In the genomic region with DNA sequence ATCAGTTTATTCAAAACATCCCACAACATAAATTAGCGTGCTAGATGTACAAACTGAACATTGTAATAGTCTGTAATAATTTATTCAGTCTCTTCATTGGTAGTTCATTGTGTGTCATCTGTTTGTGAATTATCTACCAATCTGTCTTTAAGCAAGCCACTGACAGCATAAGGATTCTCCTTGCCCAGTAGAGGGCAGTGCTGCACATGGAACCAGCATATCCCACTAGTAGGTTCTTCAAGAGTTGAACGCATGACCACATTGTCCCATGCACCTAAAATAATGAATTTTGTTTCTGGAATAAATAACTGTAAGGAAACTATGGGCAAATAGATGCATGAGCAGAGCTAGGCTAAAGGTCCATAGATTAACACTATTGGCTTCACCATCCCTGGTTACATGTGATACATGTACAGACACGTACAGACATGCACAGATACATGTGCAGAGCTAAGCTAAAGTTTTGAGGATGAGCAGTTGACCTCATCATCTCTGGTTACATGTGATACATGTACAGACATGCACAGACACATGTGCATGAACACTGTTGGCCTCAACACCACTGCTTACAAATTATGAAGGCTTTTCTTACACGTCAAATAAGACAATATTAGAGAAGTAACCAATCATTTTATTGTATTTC, we compare ENCODE assay signal across 8 mouse cellular contexts.
DNase-seq lines count a peak whose midpoint lies in the region; ATAC-seq and TF ChIP-seq lines count a peak whose summit lies in the region.

No protein-coding gene starts in this region.

- H3K4me2 ChIP-seq in intestine, postnatal 0 days (replicated peaks; ENCODE audit: low read depth), result no peak overlapping the region
- H3K4me2 ChIP-seq in intestine, embryonic 16.5 days (ENCODE audit: low read depth, low read length), result no peak overlapping the region
- no peak overlapping the region for H3K4me2 ChIP-seq in embryonic facial prominence, embryonic 12.5 days (replicated peaks)
- H3K4me2 ChIP-seq in hindbrain, postnatal 0 days (ENCODE audit: low read depth, low read length), result no peak overlapping the region
- no peak overlapping the region for H3K4me2 ChIP-seq in midbrain, postnatal 0 days (ENCODE audit: low read depth, low read length, poor library complexity, severe bottlenecking)

- no peak for ATAC-seq in intestine, postnatal 0 days
- no peak for ATAC-seq in intestine, embryonic 16.5 days
- ATAC-seq in embryonic facial prominence, embryonic 12.5 days (ENCODE audit: insufficient number of reproducible peaks, insufficient read depth, low FRiP score, low TSS enrichment), result 0 out of 2 replicates have a peak, but pooled peaks have one; percentile 10
- ATAC-seq in hindbrain, postnatal 0 days, result peak; percentile 74
- no peak for ATAC-seq in midbrain, postnatal 0 days (ENCODE audit: low FRiP score)
- no peak for ATAC-seq in monocyte, adult 5-6 weeks (replicated peaks; ENCODE audit: insufficient number of reproducible peaks, low FRiP score, low TSS enrichment, poor library complexity, severe bottlenecking)

- H3K27ac ChIP-seq in intestine, postnatal 0 days (ENCODE audit: low read depth, low read length), result no peak overlapping the region
- H3K27ac ChIP-seq in intestine, embryonic 16.5 days (ENCODE audit: low read length), result no peak overlapping the region
- H3K27ac ChIP-seq in embryonic facial prominence, embryonic 12.5 days, result no peak overlapping the region
- H3K27ac ChIP-seq in hindbrain, postnatal 0 days, result no peak overlapping the region
- no peak overlapping the region for H3K27ac ChIP-seq in midbrain, postnatal 0 days (ENCODE audit: low read depth, low read length)

- H3K4me1 ChIP-seq in intestine, postnatal 0 days (replicated peaks; ENCODE audit: control insufficient read depth, insufficient read depth, low read length), result no peaks in the 10 kb centered on the region
- H3K4me1 ChIP-seq in intestine, embryonic 16.5 days (ENCODE audit: control insufficient read depth, insufficient read depth, low read length), result no peaks in the 10 kb centered on the region
- H3K4me1 ChIP-seq in embryonic facial prominence, embryonic 12.5 days, result no peaks in the 10 kb centered on the region
- H3K4me1 ChIP-seq in hindbrain, postnatal 0 days (ENCODE audit: insufficient read depth, low read length), result no peaks in the 10 kb centered on the region
- no peaks in the 10 kb centered on the region for H3K4me1 ChIP-seq in midbrain, postnatal 0 days (ENCODE audit: insufficient read depth, low read length)

- no peaks in the 10 kb centered on the region for H3K27me3 ChIP-seq in intestine, postnatal 0 days (replicated peaks; ENCODE audit: control insufficient read depth, insufficient read depth, low read length)
- no peaks in the 10 kb centered on the region for H3K27me3 ChIP-seq in intestine, embryonic 16.5 days (replicated peaks; ENCODE audit: control insufficient read depth, insufficient read depth, low read length)
- H3K27me3 ChIP-seq in embryonic facial prominence, embryonic 12.5 days, result no peaks in the 10 kb centered on the region
- no peaks in the 10 kb centered on the region for H3K27me3 ChIP-seq in hindbrain, postnatal 0 days (ENCODE audit: insufficient read depth, low read length)
- H3K27me3 ChIP-seq in midbrain, postnatal 0 days (ENCODE audit: insufficient read depth, low read length), result no peaks in the 10 kb centered on the region

- H3K9ac ChIP-seq in intestine, postnatal 0 days (ENCODE audit: low read depth, low read length), result no peak overlapping the region
- no peak overlapping the region for H3K9ac ChIP-seq in intestine, embryonic 16.5 days (ENCODE audit: low read depth, low read length)
- no peak overlapping the region for H3K9ac ChIP-seq in embryonic facial prominence, embryonic 12.5 days
- no peak overlapping the region for H3K9ac ChIP-seq in hindbrain, postnatal 0 days (replicated peaks; ENCODE audit: low read length)
- H3K9ac ChIP-seq in midbrain, postnatal 0 days (replicated peaks; ENCODE audit: low read length, poor library complexity, severe bottlenecking), result no peak overlapping the region

- H3K36me3 ChIP-seq in intestine, postnatal 0 days (ENCODE audit: control insufficient read depth, insufficient read depth), result no peaks in the 10 kb centered on the region
- H3K36me3 ChIP-seq in intestine, embryonic 16.5 days (ENCODE audit: control insufficient read depth, insufficient read depth, low read length), result no peaks in the 10 kb centered on the region
- H3K36me3 ChIP-seq in embryonic facial prominence, embryonic 12.5 days, result no peaks in the 10 kb centered on the region
- H3K36me3 ChIP-seq in hindbrain, postnatal 0 days (ENCODE audit: insufficient read depth, low read length), result no peaks in the 10 kb centered on the region
- H3K36me3 ChIP-seq in midbrain, postnatal 0 days (ENCODE audit: insufficient read depth, low read length), result no peaks in the 10 kb centered on the region

- WGBS in intestine, postnatal 0 days, result 61% methylated on average over 4 of the region's 4 CpGs
- 66% methylated on average over 4 of the region's 4 CpGs for WGBS in intestine, embryonic 16.5 days
- 58% methylated on average over 4 of the region's 4 CpGs for WGBS in embryonic facial prominence, embryonic 12.5 days
- 63% methylated on average over 4 of the region's 4 CpGs for WGBS in hindbrain, postnatal 0 days
- 60% methylated on average over 4 of the region's 4 CpGs for WGBS in midbrain, postnatal 0 days

- DNase-seq in adrenal gland, postnatal 36 days, result peak; percentile 41 to 57
- DNase-seq in hindbrain, postnatal 0 days (ENCODE audit: low spot score), result peak; percentile 84
- DNase-seq in left cerebral cortex, adult 9 months (ENCODE audit: low spot score in 2 of 2), result peak; percentile 9 to 77
- peak; percentile 80 for DNase-seq in midbrain, postnatal 0 days (ENCODE audit: low spot score)

- TF ChIP-seq CTCF in intestine, postnatal 0 days (IDR thresholded peaks at IDR 0.05; ENCODE audit: low read depth), result peak; percentile 87
- peak; percentile 85 for TF ChIP-seq CTCF in hindbrain, postnatal 0 days (IDR thresholded peaks at IDR 0.05; ENCODE audit: low read depth)
- peak; percentile 82 for TF ChIP-seq CTCF in midbrain, postnatal 0 days (IDR thresholded peaks at IDR 0.05)

- H3K9me3 ChIP-seq in intestine, postnatal 0 days (ENCODE audit: control insufficient read depth), result no peaks in the 10 kb centered on the region
- no peaks in the 10 kb centered on the region for H3K9me3 ChIP-seq in intestine, embryonic 16.5 days (ENCODE audit: control insufficient read depth, low read length)
- H3K9me3 ChIP-seq in embryonic facial prominence, embryonic 12.5 days, result no peaks in the 10 kb centered on the region
- no peaks in the 10 kb centered on the region for H3K9me3 ChIP-seq in hindbrain, postnatal 0 days (ENCODE audit: low read length)
- no peaks in the 10 kb centered on the region for H3K9me3 ChIP-seq in midbrain, postnatal 0 days (ENCODE audit: low read length)

- H3K4me3 ChIP-seq in intestine, postnatal 0 days (ENCODE audit: low read depth, low read length), result no peak overlapping the region
- no peak overlapping the region for H3K4me3 ChIP-seq in intestine, embryonic 16.5 days (ENCODE audit: low read length)
- H3K4me3 ChIP-seq in embryonic facial prominence, embryonic 12.5 days, result no peak overlapping the region
- no peak overlapping the region for H3K4me3 ChIP-seq in hindbrain, postnatal 0 days (ENCODE audit: low read length)
- H3K4me3 ChIP-seq in midbrain, postnatal 0 days (ENCODE audit: low read depth, low read length), result no peak overlapping the region

Comparison
In these comparisons a context has a peak if more than half of its experiments do, and no peak if none do; other contexts are left out.
1. ATAC-seq: peak in embryonic facial prominence, embryonic 12.5 days (single experiment) and hindbrain, postnatal 0 days (single experiment); none in intestine, postnatal 0 days (single experiment), intestine, embryonic 16.5 days (single experiment), midbrain, postnatal 0 days (single experiment) and monocyte, adult 5-6 weeks (single experiment).
2. Peak in every context shown above with its lines, with median percentiles within 50 percentile points of each other: CTCF ChIP-seq and DNase-seq.